Mouse (Mus musculus): ENCODE data around the gene Lrrc37a. TPM values are rescaled to one million over a fixed set of nuclear protein-coding genes. Genes with fewer than 3 reads are reported as not detected.
"Not testable (repeated sequence)": the region's sequence is repeated elsewhere in the genome, so short reads cannot be mapped to it uniquely, and the experiment has no call there.

Gene Lrrc37a
- not detected in 2 replicates for polyA plus RNA-seq (2016; fragmentation: Nextera tagmentation; extraction: Ambion mirVana)

GRCm38 (mm10) chr11:103504497-103504896, at the start of gene Lrrc37a:
Gene Lrrc37a, minus strand, starts transcription at chr11:103504597.
- Histone ChIP-seq H3K9me3 (no peaks in the 10 kb centered on the region), H3K4me2 (replicated peaks) (no peak within 1 kb of the TSS), H3K27ac (no peak within 1 kb of the TSS), H3K27me3 (replicated peaks) (no peaks in the 10 kb centered on the region), H3K4me3 (no peak within 1 kb of the TSS), H3K36me3 (no peaks in the 10 kb centered on the region), H3K9ac (no peak within 1 kb of the TSS), H3K4me1 (no peaks in the 10 kb centered on the region)
- no peak for ATAC-seq (ENCODE audit: low FRiP score, low read depth)
- WGBS, result 92% methylated on average over 12 of the region's 12 CpGs

- ATAC-seq (ENCODE audit: low FRiP score, low read depth); H3K4me2 ChIP-seq (replicated peaks); H3K4me1 ChIP-seq; H3K9ac ChIP-seq; H3K27me3 ChIP-seq (replicated peaks); H3K36me3 ChIP-seq; H3K9me3 ChIP-seq; H3K27ac ChIP-seq; H3K4me3 ChIP-seq: not testable (repeated sequence)
- 17% methylated on average over 1 of the region's 1 CpGs for WGBS
These were observed 30.6 kb upstream of the Lrrc37a start for GRCm38 (mm10) chr11:103534973-103535372.

- H3K4me2 ChIP-seq (replicated peaks), result no peak overlapping the region
- ATAC-seq (ENCODE audit: low FRiP score, low read depth), result no peak
- whole genome bisulfite sequencing, result 85% methylated on average over 2 of the region's 2 CpGs
These were observed 7.7 kb upstream of the Lrrc37a start for GRCm38 (mm10) chr11:103512111-103512510.

GRCm38 (mm10) chr11:103464443-103464842, 40.0 kb downstream of the Lrrc37a start:
- H3K4me1 ChIP-seq, result no peaks in the 10 kb centered on the region
- H3K27ac ChIP-seq, result no peak overlapping the region
- H3K36me3 ChIP-seq, result no peaks in the 10 kb centered on the region
- no peak overlapping the region for H3K4me2 ChIP-seq (replicated peaks)
- no peak overlapping the region for H3K4me3 ChIP-seq
- 69% methylated on average over 7 of the region's 7 CpGs for WGBS
- H3K9ac ChIP-seq, result no peak overlapping the region
- H3K27me3 ChIP-seq (replicated peaks), result no peaks in the 10 kb centered on the region
- H3K9me3 ChIP-seq, result no peaks in the 10 kb centered on the region
- no peak for ATAC-seq (ENCODE audit: low FRiP score, low read depth)

More at GRCm38 (mm10) chr11:103512111-103512510, 7.7 kb upstream of the Lrrc37a start:
- Histone ChIP-seq H3K4me1 (no peaks in the 10 kb centered on the region), H3K9me3 (no peaks in the 10 kb centered on the region), H3K27ac (no peak overlapping the region), H3K9ac (no peak overlapping the region), H3K36me3 (no peaks in the 10 kb centered on the region), H3K4me3 (no peak overlapping the region), H3K27me3 (replicated peaks) (no peaks in the 10 kb centered on the region)

- 45% methylated on average over 1 of the region's 1 CpGs for WGBS
- not testable (repeated sequence) for H3K4me2 ChIP-seq (replicated peaks); H3K4me3 ChIP-seq; H3K9me3 ChIP-seq; H3K9ac ChIP-seq; H3K4me1 ChIP-seq; H3K27me3 ChIP-seq (replicated peaks); H3K27ac ChIP-seq; ATAC-seq (ENCODE audit: low FRiP score, low read depth); H3K36me3 ChIP-seq
These were observed 53.3 kb downstream of the Lrrc37a start for GRCm38 (mm10) chr11:103451105-103451504.

GRCm38 (mm10) chr11:103449721-103450120, 54.7 kb downstream of the Lrrc37a start:
- WGBS, result 90% methylated on average over 14 of the region's 14 CpGs
- H3K9ac ChIP-seq; H3K36me3 ChIP-seq; H3K27me3 ChIP-seq (replicated peaks); H3K4me2 ChIP-seq (replicated peaks); H3K4me3 ChIP-seq; H3K9me3 ChIP-seq; H3K27ac ChIP-seq; ATAC-seq (ENCODE audit: low FRiP score, low read depth); H3K4me1 ChIP-seq: not testable (repeated sequence)

GRCm38 (mm10) chr11:103443678-103444077, 60.7 kb downstream of the Lrrc37a start:
- no peaks in the 10 kb centered on the region for H3K4me1 ChIP-seq
- no peak overlapping the region for H3K9ac ChIP-seq
- no peak overlapping the region for H3K27ac ChIP-seq
- no peaks in the 10 kb centered on the region for H3K36me3 ChIP-seq
- 95% methylated on average over 3 of the region's 3 CpGs for WGBS
- ATAC-seq (ENCODE audit: low FRiP score, low read depth), result no peak
- H3K4me3 ChIP-seq, result no peak overlapping the region
- H3K27me3 ChIP-seq (replicated peaks), result no peaks in the 10 kb centered on the region
- no peak overlapping the region for H3K4me2 ChIP-seq (replicated peaks)
- H3K9me3 ChIP-seq, result no peaks in the 10 kb centered on the region

- no peak for ATAC-seq (ENCODE audit: low FRiP score, low read depth)
- H3K9ac ChIP-seq, result no peak overlapping the region
- 88% methylated on average over 5 of the region's 5 CpGs for WGBS
These were observed 68.1 kb downstream of the Lrrc37a start for GRCm38 (mm10) chr11:103436282-103436681.

GRCm38 (mm10) chr11:103425031-103425430, 79.4 kb downstream of the Lrrc37a start:
- WGBS, result 28% methylated on average over 5 of the region's 5 CpGs
- Histone ChIP-seq H3K27ac (no peak overlapping the region), H3K4me1 (no peaks in the 10 kb centered on the region), H3K36me3 (no peaks in the 10 kb centered on the region), H3K4me3 (no peak overlapping the region), H3K9ac (no peak overlapping the region), H3K27me3 (replicated peaks) (no peaks in the 10 kb centered on the region), H3K4me2 (replicated peaks) (no peak overlapping the region), H3K9me3 (no peaks in the 10 kb centered on the region)
- ATAC-seq (ENCODE audit: low FRiP score, low read depth), result no peak

More at GRCm38 (mm10) chr11:103436282-103436681, 68.1 kb downstream of the Lrrc37a start:
- Histone ChIP-seq H3K4me1 (no peaks in the 10 kb centered on the region), H3K4me3 (no peak overlapping the region), H3K4me2 (replicated peaks) (no peak overlapping the region), H3K36me3 (no peaks in the 10 kb centered on the region), H3K27me3 (replicated peaks) (no peaks in the 10 kb centered on the region), H3K9me3 (no peaks in the 10 kb centered on the region), H3K27ac (no peak overlapping the region)

- Histone ChIP-seq H3K27me3 (replicated peaks) (no peaks in the 10 kb centered on the region), H3K27ac (no peak overlapping the region), H3K4me1 (no peaks in the 10 kb centered on the region), H3K4me3 (no peak overlapping the region), H3K9me3 (no peaks in the 10 kb centered on the region), H3K36me3 (no peaks in the 10 kb centered on the region), H3K4me2 (replicated peaks) (no peak overlapping the region), H3K9ac (no peak overlapping the region)
- 83% methylated on average over 13 of the region's 13 CpGs for WGBS
- no peak for ATAC-seq (ENCODE audit: low FRiP score, low read depth)
These were observed 84.7 kb downstream of the Lrrc37a start for GRCm38 (mm10) chr11:103419667-103420066.

- H3K9me3 ChIP-seq, result no peaks in the 10 kb centered on the region
- H3K4me3 ChIP-seq, result no peak overlapping the region
- no peaks in the 10 kb centered on the region for H3K4me1 ChIP-seq
- no peak overlapping the region for H3K27ac ChIP-seq
- H3K9ac ChIP-seq, result no peak overlapping the region
- WGBS, result 78% methylated on average over 5 of the region's 5 CpGs
- H3K36me3 ChIP-seq, result no peaks in the 10 kb centered on the region
- no peak for ATAC-seq (ENCODE audit: low FRiP score, low read depth)
- no peak overlapping the region for H3K4me2 ChIP-seq (replicated peaks)
- H3K27me3 ChIP-seq (replicated peaks), result 0 out of 2 replicates have a peak, but pooled peaks cover 2% of the 10 kb centered on the region
These were observed 85.2 kb downstream of the Lrrc37a start for GRCm38 (mm10) chr11:103419226-103419625.

- Histone ChIP-seq H3K36me3 (peaks cover 4% of the 10 kb centered on the region; the same call in 1 of the 2 replicates), H3K27me3 (replicated peaks) (0 out of 2 replicates have a peak, but pooled peaks cover 3% of the 10 kb centered on the region), H3K9me3 (no peaks in the 10 kb centered on the region), H3K4me1 (peaks cover 15% of the 10 kb centered on the region), H3K27ac (no peak overlapping the region), H3K4me2 (replicated peaks) (peak overlapping the region; percentile 79), H3K4me3 (no peak overlapping the region), H3K9ac (no peak overlapping the region)
- WGBS, result 95% methylated on average over 1 of the region's 1 CpGs
- ATAC-seq (ENCODE audit: low FRiP score, low read depth), result no peak
These were observed 90.9 kb downstream of the Lrrc37a start for GRCm38 (mm10) chr11:103413516-103413915.

GRCm38 (mm10) chr11:103412950-103413423, 91.4 kb downstream of the Lrrc37a start:
- peaks cover 15% of the 10 kb centered on the region for H3K4me1 ChIP-seq
- H3K4me3 ChIP-seq, result peak overlapping the region; percentile 84
- H3K36me3 ChIP-seq, result peaks cover 4% of the 10 kb centered on the region; the same call in 1 of the 2 replicates
- peak overlapping the region; percentile 79 for H3K4me2 ChIP-seq (replicated peaks)
- WGBS, result 3% methylated on average over 14 of the region's 14 CpGs
- peak; percentile 2; the same call in 1 of the 2 replicates for ATAC-seq (ENCODE audit: low FRiP score, low read depth)
- H3K9ac ChIP-seq, result peak overlapping the region; percentile 75; the same call in 1 of the 2 replicates
- 0 out of 2 replicates have a peak, but pooled peaks cover 3% of the 10 kb centered on the region for H3K27me3 ChIP-seq (replicated peaks)
- H3K9me3 ChIP-seq, result no peaks in the 10 kb centered on the region
- H3K27ac ChIP-seq, result no peak overlapping the region

Measured in neural tube, embryonic 12.5 days (tissue).